Mouse (Mus musculus) heart, adult 11 months (tissue): Measurements from ENCODE around the gene Nrsn2.

Experiments
- DNase-seq: peaks from one replicate; pipeline ENCODE4 v3.0.0; 2022

Nrsn2 gene

DNA sequence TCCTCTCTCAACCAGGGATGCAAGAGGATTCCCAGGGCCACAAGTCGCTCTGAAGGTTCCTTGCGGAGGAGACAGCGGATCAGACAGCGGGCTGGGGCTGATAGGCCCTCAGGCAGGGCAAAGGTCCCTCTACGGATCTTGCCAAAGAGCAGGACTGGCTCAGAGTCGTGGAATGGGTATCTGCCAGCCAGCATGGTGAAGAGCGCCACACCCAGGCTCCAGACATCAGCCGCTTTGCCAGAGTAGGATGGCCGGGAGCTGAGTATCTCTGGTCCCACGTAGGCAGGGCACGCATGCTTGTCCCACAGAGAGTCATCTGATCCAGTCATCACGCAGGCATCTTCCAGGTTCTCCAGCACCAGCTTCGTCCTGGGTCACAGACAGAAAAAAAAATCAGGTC, 38.1 kb downstream of the Nrsn2 start:
- peak; percentile 88 for DNase-seq

GRCm38 (mm10) chr2:152337591-152338212, 38.7 kb downstream of the Nrsn2 start:
- no peak for DNase-seq

- DNase-seq: no peak
Observed at GRCm38 (mm10) chr2:152336856-152337255, 39.6 kb downstream of the Nrsn2 start.

DNA sequence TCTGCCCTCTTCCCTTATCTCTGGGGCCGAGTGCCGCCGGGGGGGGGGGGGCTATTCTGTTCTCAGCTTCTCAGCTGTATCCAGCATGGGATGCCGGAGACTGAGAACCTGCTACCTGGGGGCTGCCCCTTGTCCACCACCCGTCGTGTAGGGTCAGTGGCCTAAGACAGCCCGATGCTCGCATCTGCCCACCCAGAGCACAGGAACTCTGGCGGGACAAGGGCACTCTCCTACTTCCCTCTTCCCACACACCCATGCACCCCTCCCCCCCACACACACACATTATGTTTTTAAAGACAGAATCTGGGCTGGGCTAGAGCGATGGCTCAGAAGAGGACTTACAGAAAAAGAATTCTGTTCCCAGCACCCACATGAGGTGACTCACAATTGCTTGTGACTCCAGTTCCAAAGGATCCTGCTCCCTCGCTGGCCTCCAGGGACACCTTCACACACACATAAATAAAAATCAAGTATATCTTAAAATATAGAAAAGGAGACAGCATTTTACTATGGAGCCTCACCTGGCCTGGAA, 41.1 kb downstream of the Nrsn2 start:
- no peak for DNase-seq

DNA sequence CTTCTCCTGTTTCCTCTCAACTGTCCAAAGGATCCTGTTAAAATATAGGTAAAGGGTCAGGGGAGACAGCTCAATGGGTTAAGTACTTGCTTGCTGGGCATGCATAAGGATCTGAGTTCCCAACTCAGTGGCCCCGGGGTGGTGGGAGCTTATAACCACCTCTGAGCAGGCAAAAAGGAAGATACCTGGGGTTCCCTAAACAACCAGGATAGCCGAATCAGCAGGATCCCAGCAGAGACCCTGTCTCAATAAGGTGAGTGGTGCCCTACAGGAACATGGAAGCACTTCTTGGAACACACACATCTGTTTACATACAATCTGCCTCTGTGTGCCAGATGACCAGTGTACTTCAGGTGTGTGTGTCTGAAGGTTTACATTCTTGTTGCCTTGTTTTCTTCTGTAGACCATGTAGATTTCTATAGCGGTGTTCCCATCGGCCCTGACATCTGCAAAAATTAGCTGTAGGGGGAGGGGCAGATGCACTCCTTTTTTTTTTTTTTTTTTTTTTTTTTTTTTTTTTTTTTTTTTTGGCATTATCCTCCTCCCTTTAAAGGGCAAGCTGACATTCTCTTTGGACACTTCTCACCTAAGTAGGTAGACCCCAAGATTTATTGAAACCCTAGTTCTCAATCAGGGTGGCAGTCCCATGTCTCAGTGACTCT, 43.0 kb downstream of the Nrsn2 start:
- peak; percentile 90 for DNase-seq

- DNase-seq: peak; percentile 100
Observed at GRCm38 (mm10) chr2:152332101-152332825, 44.2 kb downstream of the Nrsn2 start, which contains the start of gene Rbck1. Gene Rbck1, minus strand, starts transcription at chr2:152332653.

DNA sequence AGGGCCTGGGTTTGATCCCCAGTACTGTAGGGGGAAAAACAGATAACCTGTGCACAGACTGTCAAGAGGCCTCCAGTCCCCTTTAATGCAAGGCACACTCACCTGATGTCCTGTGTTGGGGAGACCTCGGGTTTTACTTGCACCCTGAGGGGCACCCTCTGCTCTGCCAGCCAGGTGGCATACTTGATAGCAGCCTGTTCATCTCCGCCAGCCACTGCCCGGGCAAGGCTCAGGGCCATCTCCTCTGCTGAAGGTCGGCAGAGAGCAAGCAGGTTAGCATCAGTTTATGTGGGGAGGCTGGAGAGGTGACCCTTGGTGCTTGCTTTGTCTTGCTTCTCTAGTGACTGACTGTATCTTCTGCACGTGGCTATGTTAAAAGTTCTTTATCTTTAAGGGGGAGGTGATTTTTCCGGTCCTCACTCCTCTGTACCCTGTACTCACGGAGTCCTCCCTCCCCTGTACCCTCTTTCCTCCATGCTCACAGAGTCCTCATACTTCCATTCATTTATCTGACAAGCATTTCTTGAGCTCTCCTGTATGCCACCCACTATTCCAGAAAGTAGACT, 45.5 kb downstream of the Nrsn2 start:
- no peak for DNase-seq

DNA sequence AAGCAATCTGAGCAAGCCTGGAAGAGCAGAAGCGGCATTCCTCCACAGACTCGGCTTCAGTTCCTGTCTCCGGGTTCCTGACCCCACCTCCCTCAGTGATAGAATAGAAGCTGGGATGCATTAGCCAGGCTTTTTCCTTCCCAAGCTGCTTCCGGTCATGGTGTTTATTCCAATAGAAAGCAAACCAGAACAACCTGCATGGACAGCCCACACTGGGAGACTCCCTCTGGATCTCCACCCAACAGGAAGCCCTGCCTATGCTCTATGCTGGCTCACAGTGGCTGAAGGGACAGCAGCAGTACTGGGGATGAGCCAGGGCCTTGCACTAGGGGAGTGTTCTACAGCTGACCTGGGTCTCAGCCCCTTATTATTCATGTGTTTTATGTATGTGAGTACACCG, 48.5 kb downstream of the Nrsn2 start:
- DNase-seq: peak; percentile 97

DNA sequence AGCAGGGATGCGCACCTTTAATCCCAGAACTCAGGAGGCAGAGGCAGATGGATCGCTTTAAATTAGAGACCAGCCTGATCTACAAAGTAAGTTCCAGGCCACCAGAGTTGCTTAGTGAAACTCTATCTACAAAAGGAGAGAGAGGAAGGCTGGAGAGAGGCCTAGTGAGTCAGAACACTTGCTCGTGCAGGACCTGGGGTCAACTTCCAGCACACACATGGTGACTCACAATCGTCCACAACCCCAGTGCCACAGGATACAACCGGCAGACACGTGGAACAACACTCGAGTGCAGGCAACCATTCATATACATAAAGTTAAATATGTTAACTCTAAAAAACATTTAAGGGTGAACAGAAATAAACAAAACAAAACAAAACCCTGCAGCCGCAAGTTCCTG, 49.8 kb downstream of the Nrsn2 start:
- no peak for DNase-seq

DNA sequence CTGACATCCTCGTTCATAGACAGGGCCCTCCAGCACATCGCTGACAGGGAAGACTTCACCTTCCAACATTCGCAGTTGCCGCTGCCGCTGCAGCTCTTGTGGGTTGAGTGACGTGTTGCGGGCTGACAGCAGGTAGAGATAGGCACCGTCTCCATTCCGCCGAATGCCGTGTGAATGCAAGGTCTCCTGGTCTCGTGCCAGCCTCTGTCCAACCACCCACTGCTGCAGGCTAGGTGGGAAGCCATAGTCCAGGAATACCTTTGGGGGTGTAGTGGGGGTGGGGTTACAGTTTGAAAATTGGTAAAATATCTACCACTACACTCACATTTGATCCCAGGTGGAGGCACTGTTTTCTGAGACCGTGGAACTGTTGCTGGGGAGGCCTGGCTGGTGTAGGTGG, 50.3 kb downstream of the Nrsn2 start:
- peak; percentile 91 for DNase-seq

DNA sequence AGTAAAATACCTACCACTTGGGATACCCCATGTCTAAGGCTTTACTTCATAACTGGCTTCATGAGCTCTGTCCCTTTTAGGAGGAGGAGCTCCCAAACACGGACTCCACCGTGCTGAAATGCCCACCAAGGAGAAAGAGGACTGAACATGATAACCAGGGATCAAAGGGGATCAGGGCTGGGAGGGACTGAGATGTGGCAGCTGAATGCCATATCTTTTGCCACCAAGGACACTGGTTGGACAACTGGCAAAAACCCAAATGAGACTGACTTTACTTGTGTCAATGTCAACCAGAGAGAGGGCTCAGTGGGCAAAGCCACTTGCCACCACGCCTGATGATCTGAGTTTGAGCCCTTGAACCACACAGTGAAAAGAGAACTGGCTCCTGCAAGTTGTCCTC, 51.6 kb downstream of the Nrsn2 start:
- DNase-seq: no peak

GRCm38 (mm10) chr2:152323971-152324370, 52.5 kb downstream of the Nrsn2 start:
- no peak for DNase-seq

DNA sequence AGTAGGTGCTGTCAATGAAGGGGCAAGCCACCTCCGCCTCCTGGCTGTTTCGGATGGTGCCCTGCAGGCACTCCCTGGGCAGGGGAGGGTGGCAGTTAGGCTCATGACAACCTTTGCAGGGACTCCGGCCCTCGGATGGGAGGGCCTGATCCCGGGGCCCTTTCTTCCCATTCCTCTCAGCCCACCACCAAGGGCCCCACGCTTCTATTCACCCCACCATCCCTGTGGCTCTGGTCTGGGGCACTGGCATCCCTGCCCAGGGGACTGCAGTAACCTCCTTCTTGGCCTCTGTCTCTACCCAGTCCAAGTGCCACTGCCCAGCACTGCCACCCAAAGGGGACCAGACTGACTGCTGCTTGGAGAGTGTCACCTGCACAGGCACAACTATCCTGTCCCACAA, 54.2 kb downstream of the Nrsn2 start:
- DNase-seq: peak; percentile 90

- DNase-seq: no peak
Observed at GRCm38 (mm10) chr2:152321558-152321957, 54.9 kb downstream of the Nrsn2 start.
